Mouse (Mus musculus) urinary bladder, postnatal 36 days (tissue): Measurements from ENCODE around the gene Mapre3.

Source experiments
- DNase-seq, 2 experiments: peaks; one replicate each; pipeline ENCODE4 v3.0.0; 2022; ENCODE audit warnings: low spot score in 2 of 2, mixed read lengths in 1 of 2

Gene Mapre3

GRCm38 (mm10) chr5:30814424-30815119 lies at the start of gene Mapre3:
Mapre3 (plus strand) TSS chr5:30814641.
- DNase-seq: peak; percentile 82 to 86

GRCm38 (mm10) chr5:30765596-30766370 lies 48.7 kb upstream of the Mapre3 start:
- DNase-seq: no peak

- no peak for DNase-seq
These were observed 46.4 kb upstream of the Mapre3 start for GRCm38 (mm10) chr5:30768082-30768481.

GRCm38 (mm10) chr5:30768598-30768997 lies 45.8 kb upstream of the Mapre3 start:
- DNase-seq: peak in 1 of 2 experiments; percentile 40

- no peak for DNase-seq
These were observed 45.4 kb upstream of the Mapre3 start for GRCm38 (mm10) chr5:30769075-30769474.

GRCm38 (mm10) chr5:30774601-30775371 lies 39.7 kb upstream of the Mapre3 start:
- peak; percentile 80 to 87 for DNase-seq

- no peak for DNase-seq
These were observed 33.7 kb upstream of the Mapre3 start for GRCm38 (mm10) chr5:30780699-30781098.

- no peak for DNase-seq
These were observed 33.3 kb upstream of the Mapre3 start for GRCm38 (mm10) chr5:30781147-30781546.

GRCm38 (mm10) chr5:30787381-30787780 lies 27.1 kb upstream of the Mapre3 start:
- no peak for DNase-seq

- no peak for DNase-seq
These were observed 24.4 kb upstream of the Mapre3 start for GRCm38 (mm10) chr5:30790047-30790446.

- peak; percentile 56 to 78 for DNase-seq
These were observed 18.3 kb upstream of the Mapre3 start for GRCm38 (mm10) chr5:30796125-30796524.

GRCm38 (mm10) chr5:30797482-30797881 lies 17.0 kb upstream of the Mapre3 start:
- DNase-seq: no peak

- no peak for DNase-seq
These were observed 16.5 kb upstream of the Mapre3 start for GRCm38 (mm10) chr5:30797982-30798381.

GRCm38 (mm10) chr5:30798965-30799364 lies 15.5 kb upstream of the Mapre3 start:
- DNase-seq: no peak

GRCm38 (mm10) chr5:30802724-30803467 lies 11.5 kb upstream of the Mapre3 start:
- DNase-seq: no peak

GRCm38 (mm10) chr5:30806106-30806505 lies 8.3 kb upstream of the Mapre3 start:
- peak; percentile 89 to 90 for DNase-seq

GRCm38 (mm10) chr5:30815120-30815465 lies 652 bp downstream of the Mapre3 start:
- DNase-seq: no peak

GRCm38 (mm10) chr5:30816261-30816791 lies 1.9 kb downstream of the Mapre3 start:
- no peak for DNase-seq

GRCm38 (mm10) chr5:30818758-30819309 lies 4.4 kb downstream of the Mapre3 start:
- DNase-seq: no peak

GRCm38 (mm10) chr5:30822689-30823088 lies 8.2 kb downstream of the Mapre3 start:
- no peak for DNase-seq

GRCm38 (mm10) chr5:30823091-30823490 lies 8.7 kb downstream of the Mapre3 start:
- DNase-seq: no peak
